Mouse (Mus musculus): Measurements from ENCODE around the gene Gm17728.
"Not testable (repeated sequence)": the region's sequence is repeated elsewhere in the genome, so short reads cannot be mapped to it uniquely, and the experiment has no call there.

Gm17728 gene

DNA sequence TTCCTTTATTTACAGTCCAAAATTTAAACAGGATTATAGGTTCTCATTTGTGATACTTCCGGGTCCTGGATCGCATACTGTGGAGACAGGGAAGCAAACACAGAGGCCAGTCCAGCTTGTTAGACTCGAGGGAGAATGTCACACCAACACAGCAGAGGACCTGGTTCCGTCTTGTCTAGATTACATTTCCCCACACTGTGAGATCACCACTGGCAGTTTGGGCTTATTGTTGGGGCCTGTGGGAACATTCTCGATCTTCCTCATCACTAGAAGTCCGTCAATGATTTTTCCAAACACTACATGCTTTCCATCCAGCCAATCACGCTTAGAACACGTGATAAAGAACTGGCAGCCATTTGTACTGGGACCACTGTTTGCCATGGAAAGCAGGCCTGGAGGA, at the start of gene Gm17728:
Gene Gm17728, plus strand, starts transcription at position 301 of the 400 bp plus-strand sequence.
- in situ Hi-C loops (cut with MboI; ENCODE audit: unreplicated experiment in 2 of 2), result not testable (repeated sequence)

DNA sequence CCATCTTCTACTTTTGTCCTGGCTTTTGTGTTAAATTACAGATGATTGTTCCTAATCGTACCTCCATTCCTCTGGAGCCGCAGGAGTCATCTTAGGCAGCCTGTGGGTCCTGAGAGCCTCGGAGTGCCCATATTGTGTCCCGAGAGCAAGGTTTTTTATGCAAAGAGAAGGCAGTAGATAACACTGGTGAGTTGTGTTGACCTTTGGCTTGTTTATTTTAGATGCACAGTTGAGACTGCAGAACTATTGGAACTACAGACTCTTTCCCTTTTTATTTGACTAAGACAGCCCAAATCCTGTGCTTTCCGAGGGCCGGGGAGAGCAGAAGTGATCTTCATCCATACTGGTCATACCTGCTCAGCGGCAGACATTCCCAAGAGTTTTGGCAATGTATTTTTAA, 24.4 kb upstream of the Gm17728 start:
- in situ Hi-C loops (cut with MboI; ENCODE audit: unreplicated experiment in 2 of 2), result no loop called here

DNA sequence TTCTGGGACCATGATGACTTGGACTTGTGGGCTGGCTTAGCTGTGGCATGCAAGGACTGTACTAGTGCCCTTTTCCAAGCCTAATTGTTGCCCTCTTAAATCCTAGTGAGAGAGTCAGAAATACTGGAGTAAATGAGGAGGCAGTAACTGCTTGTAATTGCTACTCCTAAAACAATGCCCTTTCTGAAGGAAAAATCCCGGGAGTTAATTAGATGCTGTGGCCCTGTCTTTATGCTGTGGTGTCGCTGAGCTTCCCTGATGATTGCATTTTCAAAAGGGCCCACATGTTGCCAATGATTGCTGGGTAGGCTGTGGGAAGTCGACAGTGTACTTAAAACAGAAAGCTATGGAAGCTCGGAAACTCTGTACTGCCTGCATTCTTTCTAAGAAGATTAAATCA, 23.3 kb upstream of the Gm17728 start:
- in situ Hi-C loops (cut with MboI; ENCODE audit: unreplicated experiment in 2 of 2), result no loop called here

DNA sequence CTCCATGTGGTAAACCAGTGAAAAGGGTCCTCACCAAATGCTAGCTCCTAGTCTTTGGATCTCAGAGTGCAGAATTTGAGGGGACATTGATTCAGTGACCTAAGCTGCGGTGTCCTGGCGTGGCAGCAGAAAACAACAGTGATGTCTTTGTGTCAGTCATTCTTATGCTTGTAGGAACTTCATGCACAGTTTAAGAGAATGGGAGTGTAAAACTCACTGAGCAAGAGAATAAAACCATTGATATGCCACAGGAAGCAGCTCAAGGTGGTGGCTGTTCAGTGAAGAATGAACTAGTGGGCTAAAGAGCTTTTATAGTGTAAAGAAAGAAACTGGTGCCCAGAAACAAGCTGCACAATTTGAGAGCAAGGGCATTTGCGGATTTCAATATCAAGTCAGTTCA, 17.9 kb upstream of the Gm17728 start:
- in situ Hi-C loops (cut with MboI; ENCODE audit: unreplicated experiment in 2 of 2), result no loop called here

DNA sequence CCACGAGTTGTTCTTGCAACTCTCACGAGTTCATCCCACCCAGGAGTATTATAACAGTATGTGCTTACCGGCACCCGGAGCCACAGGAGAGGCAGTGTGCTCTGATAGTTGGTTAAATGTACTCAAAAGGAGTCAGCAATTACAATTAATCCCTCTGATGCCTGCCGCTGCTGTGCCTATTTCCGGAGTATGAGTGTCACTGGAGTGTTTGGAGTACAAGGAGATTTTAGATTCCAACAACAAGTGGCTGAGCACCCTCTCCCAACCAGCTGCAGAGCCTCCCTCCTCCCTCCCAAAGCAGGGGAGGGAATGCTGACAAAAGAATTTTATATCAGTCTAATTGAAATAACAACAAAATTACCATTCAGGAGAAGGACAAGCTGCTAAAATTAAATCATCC, 14.2 kb upstream of the Gm17728 start:
- in situ Hi-C loops (cut with MboI; ENCODE audit: unreplicated experiment in 2 of 2), result no loop called here

DNA sequence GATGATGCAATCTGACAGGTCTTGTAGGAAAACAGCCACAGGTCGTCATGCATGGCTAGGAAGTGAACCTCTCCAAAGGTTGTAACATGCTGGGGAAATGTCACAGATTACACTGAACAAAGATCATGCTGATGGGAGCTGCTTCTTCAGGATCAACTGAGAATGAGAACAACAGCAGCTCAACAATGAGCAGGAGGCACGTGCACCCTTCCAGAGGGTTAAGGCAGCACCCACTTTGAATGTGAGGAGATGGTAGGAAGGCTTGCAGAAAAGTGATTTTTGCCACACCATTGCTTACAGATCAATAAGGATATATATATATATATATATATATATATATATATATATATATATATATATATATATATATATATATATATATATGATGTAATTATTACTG, 2.8 kb upstream of the Gm17728 start:
- in situ Hi-C loops (cut with MboI; ENCODE audit: unreplicated experiment in 2 of 2), result no loop called here

DNA sequence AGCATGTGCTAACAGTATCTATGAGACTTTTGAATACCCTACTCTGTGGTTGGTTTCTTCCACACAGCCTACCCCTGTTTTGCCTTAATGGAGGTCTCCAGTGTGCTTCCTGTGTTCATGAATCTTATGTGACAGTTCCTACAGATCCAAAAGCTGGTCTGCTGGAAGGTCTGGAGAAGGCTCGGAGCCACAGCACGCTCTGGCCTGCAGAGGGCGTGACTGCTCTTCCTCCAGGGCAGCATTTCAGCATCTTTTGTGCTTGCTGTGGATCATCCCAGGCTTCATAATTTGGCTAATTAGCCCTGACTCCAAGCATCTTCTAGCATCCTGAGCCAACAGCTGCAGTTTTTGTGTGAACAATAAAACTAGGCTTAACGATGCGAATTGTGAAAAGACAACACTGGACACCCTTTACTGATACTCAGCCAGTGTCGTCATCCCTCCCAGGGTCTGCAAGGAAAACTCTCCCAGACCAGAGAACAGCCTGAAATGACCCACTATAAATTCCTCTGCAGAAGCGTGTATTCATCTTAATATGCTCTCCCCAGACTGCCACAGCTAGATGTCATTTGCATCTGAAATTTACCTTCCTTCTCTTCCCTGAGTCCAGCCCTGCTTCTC, 6.6 kb downstream of the Gm17728 start:
- in situ Hi-C loops (cut with MboI; ENCODE audit: unreplicated experiment in 2 of 2), result no loop called here

DNA sequence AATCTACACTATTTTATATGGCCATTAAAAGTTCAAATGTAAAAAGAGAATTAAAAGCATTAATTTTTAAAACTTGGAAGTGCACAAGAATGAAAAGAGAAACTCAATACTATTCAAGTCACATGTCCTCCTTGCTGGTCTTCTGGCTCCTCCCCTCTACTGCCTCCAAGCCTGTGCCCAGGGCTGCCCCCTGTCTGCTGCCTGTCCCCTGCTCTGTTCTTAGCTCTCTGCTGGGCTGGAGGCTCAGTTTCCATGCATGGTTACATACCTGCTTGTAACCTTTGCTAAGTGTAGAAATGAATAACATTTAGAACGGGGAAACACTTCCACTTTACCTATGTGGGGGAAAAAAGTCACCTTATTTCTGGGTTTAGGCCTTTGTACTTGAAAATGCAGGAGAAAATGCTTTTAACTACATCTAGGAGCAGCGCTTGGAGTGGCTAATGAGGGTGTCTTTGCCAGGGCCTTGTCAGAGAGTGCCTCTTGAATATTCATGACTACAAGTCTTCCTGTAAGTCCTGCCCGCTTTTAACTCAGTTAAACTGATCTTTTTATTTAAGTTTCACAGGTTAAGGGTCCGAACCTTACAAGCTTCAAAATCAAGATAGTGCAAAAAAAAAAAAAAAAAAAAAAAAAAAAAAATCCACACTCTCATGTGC, 18.3 kb downstream of the Gm17728 start:
- in situ Hi-C loops (cut with MboI; ENCODE audit: unreplicated experiment in 2 of 2), result no loop called here

DNA sequence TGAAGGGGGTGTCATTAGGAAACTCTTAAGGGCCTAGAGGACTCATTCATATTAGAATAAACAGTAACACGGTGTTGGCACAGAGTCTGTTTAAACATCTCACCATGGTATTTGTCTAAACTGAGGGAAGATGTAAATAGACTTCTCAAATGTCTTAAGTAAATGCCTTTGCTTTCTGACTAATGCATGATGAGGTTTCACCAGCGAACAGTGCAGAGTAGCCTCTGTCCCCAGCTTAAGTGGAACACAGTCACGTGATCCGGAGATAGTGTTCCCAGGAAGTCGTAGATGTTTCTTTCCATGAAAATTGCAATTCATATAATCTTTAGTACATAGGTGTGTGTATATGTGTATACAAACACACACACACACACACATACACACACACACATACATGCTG, 34.5 kb downstream of the Gm17728 start:
- in situ Hi-C loops (cut with MboI; ENCODE audit: unreplicated experiment in 2 of 2), result no loop called here

DNA sequence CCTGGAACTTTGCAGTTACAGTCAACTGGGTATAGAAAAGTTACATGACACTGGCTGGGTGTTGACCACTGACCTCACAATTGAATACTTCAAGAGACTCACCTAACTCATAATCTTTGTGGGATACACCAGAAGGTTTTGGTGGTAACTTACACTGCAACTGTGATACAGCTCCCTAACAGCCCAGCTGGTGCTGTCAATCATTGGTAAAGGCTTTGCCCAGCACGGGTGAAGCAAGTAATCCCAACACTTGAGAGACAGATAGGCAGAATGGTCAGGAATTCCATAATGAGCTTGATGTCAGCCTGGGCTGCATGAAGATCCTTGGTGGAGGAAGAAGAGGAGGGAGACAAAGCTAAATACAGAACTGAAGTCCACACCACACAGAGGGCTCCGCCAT, 39.0 kb downstream of the Gm17728 start:
- in situ Hi-C loops (cut with MboI; ENCODE audit: unreplicated experiment in 2 of 2), result no loop called here
